Mouse (Mus musculus) hindbrain, embryonic 14.5 days (tissue): ENCODE data around the gene Ccr3. TPM values are rescaled to one million over a fixed set of nuclear protein-coding genes. Genes with fewer than 3 reads are reported as not detected.
"Not testable (repeated sequence)": the region's sequence is repeated elsewhere in the genome, so short reads cannot be mapped to it uniquely, and the experiment has no call there.

Source experiments
- ATAC-seq: fragments of 200-750 bp; cut with Nextera tagmentation; 2 replicates; pipeline ENCODE4 v1.8.0; 2017; ENCODE audit warnings: moderate number of reproducible peaks, mild to moderate bottlenecking, moderate TSS enrichment, moderate library complexity; ENCODE audit not compliant: low FRiP score
- DNase-seq: peaks from one replicate; pipeline ENCODE4 v3.0.0-alpha.2; 2015; ENCODE audit warnings: low spot score
- H3K27ac ChIP-seq: fragments of 300-500 bp; sonication (generic); 2 replicates; pipeline ENCODE4 v1.5.1; 2014; ENCODE audit warnings: mild to moderate bottlenecking, moderate library complexity
- H3K27me3 ChIP-seq: fragments of 300-500 bp; sonication (generic); 2 replicates; pipeline ENCODE4 v1.6.1; 2014; ENCODE audit warnings: mild to moderate bottlenecking, low read length, mixed read lengths; ENCODE audit not compliant: control insufficient read depth, insufficient read depth
- H3K36me3 ChIP-seq: fragments of 300-500 bp; sonication (generic); replicated peaks from 2 replicates; pipeline ENCODE4 v1.6.1; 2014; ENCODE audit not compliant: control insufficient read depth, insufficient read depth
- H3K4me1 ChIP-seq: fragments of 300-500 bp; sonication (generic); replicated peaks from 2 replicates; pipeline ENCODE4 v1.6.1; 2014; ENCODE audit warnings: antibody characterized with exemption, low read length, mixed read lengths; ENCODE audit not compliant: control insufficient read depth, insufficient read depth
- H3K4me2 ChIP-seq: fragments of 300-500 bp; sonication (generic); replicated peaks from 2 replicates; pipeline ENCODE4 v1.6.1; 2014; ENCODE audit warnings: mild to moderate bottlenecking, moderate library complexity
- H3K4me3 ChIP-seq: fragments of 300-500 bp; sonication (generic); replicated peaks from 2 replicates; pipeline ENCODE4 v1.5.1; 2014; ENCODE audit warnings: mild to moderate bottlenecking, low read length
- H3K9ac ChIP-seq: fragments of 300-500 bp; sonication (generic); 2 replicates; pipeline ENCODE4 v1.6.1; 2014
- H3K9me3 ChIP-seq: fragments of 300-500 bp; sonication (generic); 2 replicates; pipeline ENCODE4 v1.6.1; 2016; ENCODE audit warnings: low read length; ENCODE audit not compliant: control insufficient read depth
- WGBS: fragments of 180-500 bp; shearing (Covaris S2); extraction: QIAGEN DNeasy Blood & Tissue Kit; methylation state at CpG from one replicate; pipeline ENCODE4 v1.1.7; 2014; 5-methylcytosine and 5-hydroxymethylcytosine counted together
- polyA plus RNA-seq: library from polyadenylated mRNA; unstranded; fragments of >200 nt; fragmentation: Nextera tagmentation; extraction: Ambion mirVana; gene quantifications from 2 replicates; pipeline ENCODE4 v1.2.1, GENCODE M21; 2014

Gene Ccr3
- not detected in 2 replicates for polyA plus RNA-seq

- Histone ChIP-seq H3K9me3 (no peaks in the 10 kb centered on the region), H3K27me3 (no peaks in the 10 kb centered on the region), H3K9ac (no peak within 1 kb of the TSS), H3K27ac (no peak within 1 kb of the TSS), H3K36me3 (no peaks in the 10 kb centered on the region), H3K4me2 (no peak within 1 kb of the TSS), H3K4me1 (no peaks in the 10 kb centered on the region), H3K4me3 (no peak within 1 kb of the TSS)
- DNase-seq = no peak
- no peak for ATAC-seq
- WGBS = 100% methylated on average over 1 of the region's 1 CpGs
These were observed at the start of gene Ccr3 for GRCm38 (mm10) chr9:124021672-124022071. TSS of gene Ccr3 (plus strand) at chr9:124021972.

DNA sequence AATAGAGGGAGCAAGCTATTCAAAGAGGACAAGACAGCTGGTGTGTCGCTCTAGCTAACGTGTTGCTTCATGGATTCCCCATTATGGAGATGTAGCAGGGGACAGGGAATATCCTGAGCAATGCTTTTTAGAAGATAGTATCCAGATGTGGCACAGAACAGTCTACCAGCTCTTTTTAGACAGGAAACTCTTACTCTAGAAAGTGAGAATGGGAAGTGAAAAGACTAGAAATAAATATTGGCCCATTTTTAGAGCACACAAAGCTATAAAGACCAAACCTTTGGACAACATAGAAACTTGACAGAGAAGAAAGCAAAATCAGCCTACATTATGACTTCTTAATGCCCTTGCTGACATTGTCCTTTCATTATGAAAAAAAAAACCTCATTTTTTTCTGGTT lies 46.1 kb upstream of the Ccr3 start:
- Histone ChIP-seq H3K4me1 (no peaks in the 10 kb centered on the region), H3K9ac (no peak overlapping the region), H3K36me3 (no peaks in the 10 kb centered on the region), H3K27ac (no peak overlapping the region), H3K4me3 (no peak overlapping the region), H3K4me2 (no peak overlapping the region), H3K27me3 (no peaks in the 10 kb centered on the region), H3K9me3 (no peaks in the 10 kb centered on the region)
- DNase-seq (no peak), ATAC-seq (no peak)
- WGBS = 78% methylated on average over 2 of the region's 2 CpGs

- H3K27ac ChIP-seq = no peak overlapping the region
- no peaks in the 10 kb centered on the region for H3K4me1 ChIP-seq
- no peak for ATAC-seq
- WGBS = 88% methylated on average over 9 of the region's 9 CpGs
- H3K4me3 ChIP-seq = no peak overlapping the region
- H3K4me2 ChIP-seq = no peak overlapping the region
- H3K27me3 ChIP-seq = no peaks in the 10 kb centered on the region
- DNase-seq = no peak
- H3K9me3 ChIP-seq = no peaks in the 10 kb centered on the region
- no peaks in the 10 kb centered on the region for H3K36me3 ChIP-seq
- no peak overlapping the region for H3K9ac ChIP-seq
These were observed 44.7 kb upstream of the Ccr3 start for GRCm38 (mm10) chr9:123976876-123977663.

DNA sequence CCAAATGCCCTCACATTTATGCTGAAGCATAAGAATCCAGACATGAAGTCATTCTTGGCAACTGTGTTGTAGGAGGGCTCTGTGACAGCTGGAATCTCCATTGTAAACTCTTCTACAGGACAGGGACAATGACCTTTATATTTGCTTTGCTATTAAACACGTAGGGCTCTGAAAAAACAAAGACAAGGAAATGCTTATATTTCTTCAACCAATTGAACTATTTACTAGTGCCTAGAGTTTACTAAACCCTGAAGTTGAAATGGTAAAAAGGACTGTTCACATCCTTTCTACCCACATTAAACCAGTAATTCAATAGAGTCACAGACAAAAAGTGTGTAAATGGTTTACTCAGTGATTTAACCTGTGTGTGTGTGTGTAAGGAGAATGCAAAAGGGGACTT lies 43.5 kb upstream of the Ccr3 start, which contains the start of gene Ccr1l1:
Ccr1l1 (minus strand) TSS at position 101 of the 400 bp plus-strand sequence.
- no peaks in the 10 kb centered on the region for H3K4me1 ChIP-seq
- H3K36me3 ChIP-seq = no peaks in the 10 kb centered on the region
- no peak within 1 kb of the TSS for H3K27ac ChIP-seq
- no peak within 1 kb of the TSS for H3K4me2 ChIP-seq
- ATAC-seq (no peak), DNase-seq (no peak)
- H3K9me3 ChIP-seq = no peaks in the 10 kb centered on the region
- no peak within 1 kb of the TSS for H3K4me3 ChIP-seq
- no peak within 1 kb of the TSS for H3K9ac ChIP-seq
- H3K27me3 ChIP-seq = no peaks in the 10 kb centered on the region
- WGBS = 86% methylated on average over 1 of the region's 1 CpGs

DNA sequence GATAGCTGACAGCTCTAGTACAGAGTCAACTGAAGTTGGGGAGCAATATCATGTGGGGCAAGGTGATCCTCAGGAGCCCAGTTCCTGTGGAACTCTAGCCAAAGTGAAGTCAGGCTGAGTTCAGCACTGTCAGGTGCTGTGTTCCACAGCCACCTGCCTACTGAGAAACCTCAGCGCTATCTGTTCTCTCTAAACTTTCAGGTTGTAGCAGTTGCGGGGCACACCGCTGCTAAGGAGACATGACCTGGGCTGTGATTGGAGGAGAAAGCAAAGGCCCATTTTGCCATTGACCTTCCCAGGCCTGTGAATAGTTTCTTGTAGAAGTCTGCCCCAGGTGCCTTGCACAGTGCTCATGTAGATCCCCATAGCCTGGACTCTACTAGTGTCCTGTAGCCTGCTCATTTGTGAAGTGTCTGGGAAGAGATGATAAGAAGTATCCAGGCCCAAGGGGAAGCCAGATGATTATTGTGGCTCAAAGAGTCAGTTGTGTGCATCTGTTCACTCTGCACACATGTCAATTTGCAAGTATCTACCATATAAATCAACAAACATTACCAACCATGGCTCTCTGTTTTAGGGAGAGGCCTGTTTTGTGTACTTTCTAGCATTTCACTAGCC lies 40.8 kb upstream of the Ccr3 start:
- H3K9ac ChIP-seq, H3K27me3 ChIP-seq, H3K27ac ChIP-seq, H3K36me3 ChIP-seq, H3K9me3 ChIP-seq, ATAC-seq, H3K4me3 ChIP-seq, H3K4me2 ChIP-seq, DNase-seq, H3K4me1 ChIP-seq: not testable (repeated sequence)
- no CpG with 5 or more reads among the region's 3 CpGs for WGBS

- no peak for DNase-seq
- Histone ChIP-seq H3K36me3 (no peaks in the 10 kb centered on the region), H3K9me3 (no peaks in the 10 kb centered on the region), H3K4me2 (no peak overlapping the region), H3K27ac (no peak overlapping the region), H3K4me1 (no peaks in the 10 kb centered on the region), H3K27me3 (no peaks in the 10 kb centered on the region), H3K4me3 (no peak overlapping the region), H3K9ac (no peak overlapping the region)
- WGBS = 75% methylated on average over 4 of the region's 4 CpGs
- no peak for ATAC-seq
These were observed 39.9 kb upstream of the Ccr3 start for GRCm38 (mm10) chr9:123981909-123982308.

GRCm38 (mm10) chr9:123982720-123983119 lies 39.1 kb upstream of the Ccr3 start:
- Histone ChIP-seq H3K4me3 (no peak overlapping the region), H3K27ac (no peak overlapping the region), H3K4me1 (no peaks in the 10 kb centered on the region), H3K27me3 (no peaks in the 10 kb centered on the region), H3K9me3 (no peaks in the 10 kb centered on the region), H3K4me2 (no peak overlapping the region), H3K9ac (no peak overlapping the region), H3K36me3 (no peaks in the 10 kb centered on the region)
- WGBS = 96% methylated on average over 1 of the region's 1 CpGs
- no peak for DNase-seq
- ATAC-seq = no peak

DNA sequence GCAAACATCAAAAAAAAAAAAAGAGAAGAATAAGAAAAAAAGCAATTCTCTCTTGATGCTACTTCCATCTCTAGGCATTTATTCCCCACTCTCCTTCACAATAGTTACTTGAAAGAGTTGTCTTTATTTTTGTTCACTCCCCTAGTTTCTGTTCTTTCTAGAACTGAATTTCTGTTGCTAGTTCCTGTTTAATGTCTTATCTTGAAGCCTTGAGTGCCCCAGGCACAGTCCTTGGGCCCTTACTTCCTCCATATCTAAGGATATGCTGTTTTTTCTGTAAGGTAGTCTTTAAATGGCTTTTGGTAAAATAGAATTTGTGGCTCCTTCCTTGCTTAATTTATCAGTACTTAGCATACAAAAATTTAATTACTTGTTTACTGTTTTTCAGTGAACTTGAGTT lies 36.8 kb upstream of the Ccr3 start:
- no peak overlapping the region for H3K9ac ChIP-seq
- DNase-seq = no peak
- H3K9me3 ChIP-seq = no peaks in the 10 kb centered on the region
- H3K27ac ChIP-seq = no peak overlapping the region
- H3K36me3 ChIP-seq = no peaks in the 10 kb centered on the region
- H3K4me1 ChIP-seq = no peaks in the 10 kb centered on the region
- H3K4me3 ChIP-seq = no peak overlapping the region
- no peaks in the 10 kb centered on the region for H3K27me3 ChIP-seq
- ATAC-seq = no peak
- no peak overlapping the region for H3K4me2 ChIP-seq

GRCm38 (mm10) chr9:123986217-123986616 lies 35.6 kb upstream of the Ccr3 start:
- H3K9me3 ChIP-seq = no peaks in the 10 kb centered on the region
- WGBS = 91% methylated on average over 2 of the region's 2 CpGs
- no peak overlapping the region for H3K4me3 ChIP-seq
- DNase-seq (no peak), ATAC-seq (no peak)
- H3K4me1 ChIP-seq = no peaks in the 10 kb centered on the region
- no peak overlapping the region for H3K27ac ChIP-seq
- no peak overlapping the region for H3K4me2 ChIP-seq
- H3K36me3 ChIP-seq = no peaks in the 10 kb centered on the region
- no peaks in the 10 kb centered on the region for H3K27me3 ChIP-seq
- H3K9ac ChIP-seq = no peak overlapping the region
